Mouse (Mus musculus) T-helper 1 cell (primary cell): ENCODE data around the gene Lpar6.

ENCODE experiments used
- in situ Hi-C: fragments of 300-600 bp; cut with MboI, MseI; formaldehyde crosslinking; loops from one replicate; pipeline ENCODE4 v1.15.1; 2025; ENCODE audit warnings: high pct_unique_total_duplicates

The Lpar6 gene

DNA sequence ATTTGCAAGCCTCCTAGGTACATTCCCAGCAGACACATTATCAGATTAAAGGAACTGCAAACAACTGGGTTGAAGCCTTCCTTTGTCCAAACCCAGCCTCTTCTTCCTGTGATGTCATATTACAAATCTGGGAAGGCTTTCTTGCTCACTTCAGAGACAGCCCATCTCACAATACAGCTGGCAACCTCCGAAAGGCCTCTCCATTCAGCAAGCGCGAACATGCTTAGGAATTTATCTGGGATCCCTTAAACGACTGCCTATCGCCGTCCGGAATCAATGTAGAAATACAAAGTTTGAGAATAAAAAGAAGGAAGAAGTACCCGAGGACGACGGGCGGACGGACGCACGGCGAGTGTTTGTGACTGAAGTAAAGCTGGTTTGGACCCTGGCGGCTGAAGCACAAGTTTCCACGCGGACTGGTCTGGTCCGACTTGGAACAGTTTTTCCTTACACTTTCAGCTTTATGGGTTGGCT is at the start of gene Lpar6:
Lpar6 (plus strand) TSS at position 48 of the 474 bp plus-strand sequence.
- in situ Hi-C loops = no loop called here

DNA sequence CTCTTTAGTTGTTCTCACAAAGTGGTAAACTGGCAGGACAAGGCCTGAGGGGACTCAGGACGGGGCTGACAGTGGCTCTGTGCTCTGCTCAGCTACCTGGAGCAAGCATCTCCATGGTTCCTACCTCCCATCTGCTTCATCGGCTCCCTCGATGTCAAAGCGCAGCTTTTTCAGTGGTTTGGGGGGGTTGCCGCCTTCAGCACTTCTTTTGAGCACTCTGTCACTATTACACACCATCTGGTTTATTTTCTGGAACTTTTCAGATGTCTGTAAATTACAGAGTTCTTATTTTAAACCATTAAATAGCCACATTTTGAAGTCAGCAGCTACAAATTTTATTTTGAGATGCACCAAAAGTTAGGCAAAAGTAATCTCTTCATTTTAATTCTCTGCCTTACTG is 38.6 kb upstream of the Lpar6 start:
- in situ Hi-C loops = no loop called here

DNA sequence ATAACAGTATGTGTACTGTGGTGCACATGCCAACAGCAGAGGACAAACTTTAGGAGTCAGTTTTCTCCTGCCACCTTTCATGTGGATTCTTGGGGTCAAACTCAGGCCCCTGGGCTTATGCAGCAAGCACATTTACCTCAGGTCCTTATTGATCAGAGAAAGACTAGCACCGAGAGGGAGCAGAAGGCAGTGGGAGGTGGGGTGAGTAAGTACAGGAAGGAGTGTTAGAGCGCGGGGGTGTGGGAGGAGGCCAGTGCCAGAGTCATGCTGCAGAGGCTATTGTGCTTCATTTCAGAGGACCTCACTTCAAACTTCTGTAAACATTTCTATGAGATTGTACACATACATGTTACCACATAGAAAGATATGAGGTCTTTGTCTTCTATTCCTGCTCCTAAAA is 36.2 kb upstream of the Lpar6 start:
- in situ Hi-C loops = no loop called here

DNA sequence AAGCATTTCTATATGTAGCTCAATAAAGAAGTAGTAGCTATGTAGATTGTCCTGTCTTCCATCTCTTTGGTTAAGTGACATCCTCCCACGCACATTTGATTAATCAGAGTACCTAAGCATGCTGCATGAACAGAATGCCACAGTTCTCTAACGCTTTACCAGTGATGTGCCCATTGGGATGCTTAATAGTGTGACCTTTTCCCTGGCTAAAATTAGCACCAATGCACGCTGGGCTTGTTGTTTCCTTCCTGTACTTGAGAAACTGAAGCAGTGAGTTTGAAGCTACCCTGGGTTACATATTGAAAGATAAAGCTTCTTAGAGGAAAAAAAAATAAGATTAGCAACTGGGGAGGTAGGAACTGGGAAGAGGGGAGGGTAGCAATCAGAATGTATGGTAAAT is 33.7 kb upstream of the Lpar6 start:
- in situ Hi-C loops = no loop called here

DNA sequence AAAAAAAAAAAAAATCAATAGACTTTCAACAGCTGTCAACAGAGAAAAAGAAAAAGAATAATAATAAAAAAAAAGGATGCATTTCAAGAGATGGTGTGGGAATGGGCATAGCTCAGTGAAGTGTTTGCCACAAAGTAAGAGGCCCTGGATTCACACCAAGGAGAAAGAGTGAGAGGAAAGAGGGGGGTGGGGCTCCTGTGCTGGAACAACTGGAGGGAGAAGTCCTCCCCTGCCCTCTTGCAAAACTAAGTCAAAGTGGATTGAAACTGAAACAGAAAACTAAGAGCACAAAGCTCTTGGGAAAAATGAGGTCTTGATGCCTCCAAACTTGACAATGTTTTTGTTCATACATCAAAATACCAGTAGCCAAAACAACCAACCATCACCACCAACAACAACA is 28.4 kb upstream of the Lpar6 start:
- in situ Hi-C loops = no loop called here

DNA sequence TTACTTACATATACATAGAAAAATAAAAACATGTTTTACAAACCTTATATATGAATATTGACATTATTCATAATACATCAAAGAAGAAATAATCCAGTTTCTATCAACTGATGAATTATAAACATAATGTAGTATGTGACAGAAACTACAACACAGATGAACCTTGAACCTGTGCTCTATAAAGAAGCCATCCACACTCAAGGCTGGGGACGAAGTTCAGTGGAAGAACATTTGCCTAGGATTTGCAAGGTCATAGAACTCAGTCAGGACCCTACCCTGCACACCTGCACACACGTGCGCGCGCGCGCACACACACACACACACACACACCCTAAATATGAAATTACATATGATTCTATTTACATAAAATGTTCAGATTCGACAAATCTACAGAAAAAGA is 27.5 kb upstream of the Lpar6 start:
- in situ Hi-C loops = no loop called here

DNA sequence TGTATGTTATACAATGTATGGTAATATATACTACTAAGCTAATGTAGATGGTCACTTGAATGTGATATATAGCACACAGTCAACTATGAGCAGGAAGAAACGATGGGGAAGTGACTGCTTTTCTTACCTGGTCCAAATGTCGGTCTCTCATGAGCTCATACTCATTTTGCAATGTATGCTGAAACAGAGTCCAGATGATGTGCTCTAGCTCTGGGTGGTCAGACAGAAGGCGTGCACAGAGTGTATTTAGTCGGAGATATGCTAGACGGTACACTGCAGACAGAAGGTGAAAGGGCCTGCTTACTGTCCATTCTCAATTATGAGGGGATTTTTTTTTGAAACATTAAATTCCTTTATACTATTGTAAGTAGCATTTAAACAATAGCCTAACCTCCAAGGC is 26.2 kb upstream of the Lpar6 start:
- in situ Hi-C loops = no loop called here

DNA sequence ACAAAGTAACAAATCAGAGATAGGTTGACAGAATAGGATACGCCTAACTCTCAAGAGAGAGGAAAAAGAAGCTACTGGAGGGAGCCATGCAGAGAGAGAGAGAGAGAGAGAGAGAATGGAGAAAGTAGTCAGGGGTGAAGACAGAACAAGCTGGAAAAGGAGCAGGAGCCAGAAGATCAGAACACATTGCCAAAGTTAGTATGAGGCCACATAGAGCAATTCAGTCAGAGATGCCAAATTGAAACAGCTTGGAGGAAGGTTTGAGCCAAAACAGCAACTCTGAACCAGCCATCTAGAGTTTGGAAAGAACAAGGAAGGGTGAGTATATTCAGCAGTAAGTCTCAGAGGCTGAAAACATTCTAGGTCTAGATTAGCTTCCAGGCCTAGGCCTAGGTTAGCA is 20.6 kb upstream of the Lpar6 start:
- in situ Hi-C loops = no loop called here

DNA sequence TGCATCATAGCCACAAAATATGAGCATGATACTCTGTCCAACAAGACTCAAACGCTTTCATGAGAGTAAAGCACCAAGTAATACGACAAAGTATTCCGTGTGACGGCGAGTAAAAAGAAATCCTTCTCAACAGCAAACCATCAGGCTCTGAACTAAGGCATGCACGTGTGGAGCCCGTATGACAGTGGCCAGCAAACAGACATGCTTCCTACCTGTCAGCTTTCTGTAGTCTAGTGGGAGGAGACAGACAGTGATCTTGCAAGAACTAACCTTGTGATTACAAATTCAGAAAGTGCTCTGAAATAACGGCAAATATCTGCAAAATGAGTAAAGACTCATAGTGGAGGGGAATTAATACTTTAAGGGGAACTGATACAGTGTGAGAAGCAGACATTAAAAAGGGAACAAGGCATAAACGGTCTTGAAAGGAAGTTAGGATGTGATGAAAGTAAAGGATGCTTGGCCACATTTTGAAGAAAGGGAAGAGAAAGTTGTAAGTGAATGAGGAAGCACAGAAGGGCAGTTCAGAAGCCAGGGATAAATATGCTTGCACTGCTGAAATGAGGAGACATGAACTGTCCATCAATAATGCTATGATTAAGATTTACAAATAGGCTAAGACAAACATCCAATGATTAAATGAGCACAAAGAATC is 15.3 kb upstream of the Lpar6 start:
- in situ Hi-C loops = no loop called here

DNA sequence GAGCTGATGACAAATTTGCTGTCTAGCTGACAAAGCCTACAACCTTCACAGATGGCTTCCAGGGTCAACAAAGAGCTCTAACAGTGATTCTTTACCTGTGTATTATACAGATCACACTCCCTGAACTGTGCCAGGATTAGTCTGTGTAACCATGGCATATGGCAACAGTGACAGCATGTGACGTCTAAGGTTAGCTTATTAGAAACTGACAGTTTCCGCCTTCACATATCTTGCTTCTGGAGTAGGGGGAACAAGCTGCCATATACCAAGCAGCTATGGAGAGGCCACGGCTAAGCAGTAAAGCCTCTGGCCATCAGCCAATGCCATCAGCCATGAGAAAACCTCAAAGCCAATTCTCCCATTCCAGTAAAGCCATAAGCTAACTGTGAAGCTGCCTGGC is 11.3 kb upstream of the Lpar6 start:
- in situ Hi-C loops = no loop called here

DNA sequence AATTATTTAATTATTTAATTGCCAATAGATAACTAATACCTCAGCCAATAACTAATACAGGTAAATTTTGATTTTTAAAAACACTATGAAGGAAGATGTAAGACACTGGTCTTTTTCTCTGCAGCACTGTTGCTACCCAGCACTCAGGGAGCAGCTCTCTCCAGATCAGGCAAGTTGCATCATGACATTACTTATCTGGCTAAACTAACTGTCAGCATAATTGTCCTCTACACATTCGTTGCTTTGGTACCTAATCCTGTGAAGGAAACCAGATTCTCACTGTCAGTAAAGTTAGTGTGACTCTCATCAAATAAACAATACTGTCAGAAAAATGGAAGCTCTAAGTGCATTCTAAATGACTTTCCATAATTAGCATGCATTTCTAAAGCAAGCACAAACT is 10.8 kb upstream of the Lpar6 start:
- in situ Hi-C loops = no loop called here

DNA sequence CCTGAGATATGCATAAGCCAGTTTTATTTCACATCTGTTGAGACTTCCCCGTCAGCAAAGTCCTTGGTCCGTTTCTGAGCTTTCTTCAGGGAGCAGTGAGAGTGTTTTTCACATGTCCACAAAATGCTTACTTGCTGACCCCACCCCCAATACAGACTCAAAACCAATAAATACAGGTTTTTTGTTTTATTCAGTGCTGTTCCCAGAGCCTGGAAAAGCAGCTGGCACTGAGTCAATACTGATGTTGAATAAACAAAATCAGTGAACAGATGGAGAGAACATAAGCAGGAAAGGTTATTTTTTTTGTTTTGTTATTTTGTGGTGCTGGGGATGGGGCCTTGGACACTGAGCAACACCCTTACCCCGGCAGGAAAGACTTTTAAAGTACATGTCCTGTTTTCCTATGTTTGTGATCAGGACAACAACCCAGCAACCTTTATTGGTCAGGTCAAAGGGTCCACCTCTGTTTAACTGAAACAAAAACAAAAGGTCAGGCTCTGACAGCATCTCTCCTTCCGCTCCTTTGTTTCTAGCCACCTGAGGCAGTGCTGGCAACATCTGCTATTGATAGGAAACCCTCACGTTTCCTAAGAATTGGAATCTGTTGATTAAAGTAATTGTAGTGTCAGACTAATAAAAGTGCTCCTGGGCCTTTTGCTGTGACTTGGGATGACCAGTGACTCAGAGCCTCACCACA is 6.3 kb upstream of the Lpar6 start:
- in situ Hi-C loops = no loop called here

DNA sequence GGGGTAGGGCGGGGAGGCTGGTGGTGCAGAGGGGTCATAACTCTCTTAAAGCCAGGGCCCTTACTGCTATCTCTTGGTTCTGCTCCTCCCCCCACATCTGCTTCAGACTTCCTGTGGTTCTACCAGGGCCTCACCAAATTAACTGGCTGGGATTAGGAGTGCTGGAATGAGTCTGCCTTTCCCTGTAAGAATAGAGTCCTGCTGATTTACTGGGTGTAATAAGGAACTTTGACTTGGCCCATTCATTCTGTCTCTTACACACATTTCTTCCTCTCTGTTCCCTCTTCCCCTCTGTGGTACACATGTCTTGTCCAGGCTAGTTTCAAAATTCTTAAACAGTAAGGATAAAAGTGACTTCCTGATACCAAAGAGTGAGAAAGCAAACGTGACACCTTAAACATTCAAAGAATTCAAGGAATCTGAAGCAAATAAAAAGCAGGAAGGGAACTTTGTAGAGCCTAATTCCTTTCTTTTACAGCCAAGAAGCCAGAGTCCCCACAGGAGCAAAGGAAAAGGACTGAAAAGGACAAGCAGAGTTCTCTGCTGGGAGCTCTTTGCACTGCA is 3.1 kb upstream of the Lpar6 start:
- in situ Hi-C loops = no loop called here

DNA sequence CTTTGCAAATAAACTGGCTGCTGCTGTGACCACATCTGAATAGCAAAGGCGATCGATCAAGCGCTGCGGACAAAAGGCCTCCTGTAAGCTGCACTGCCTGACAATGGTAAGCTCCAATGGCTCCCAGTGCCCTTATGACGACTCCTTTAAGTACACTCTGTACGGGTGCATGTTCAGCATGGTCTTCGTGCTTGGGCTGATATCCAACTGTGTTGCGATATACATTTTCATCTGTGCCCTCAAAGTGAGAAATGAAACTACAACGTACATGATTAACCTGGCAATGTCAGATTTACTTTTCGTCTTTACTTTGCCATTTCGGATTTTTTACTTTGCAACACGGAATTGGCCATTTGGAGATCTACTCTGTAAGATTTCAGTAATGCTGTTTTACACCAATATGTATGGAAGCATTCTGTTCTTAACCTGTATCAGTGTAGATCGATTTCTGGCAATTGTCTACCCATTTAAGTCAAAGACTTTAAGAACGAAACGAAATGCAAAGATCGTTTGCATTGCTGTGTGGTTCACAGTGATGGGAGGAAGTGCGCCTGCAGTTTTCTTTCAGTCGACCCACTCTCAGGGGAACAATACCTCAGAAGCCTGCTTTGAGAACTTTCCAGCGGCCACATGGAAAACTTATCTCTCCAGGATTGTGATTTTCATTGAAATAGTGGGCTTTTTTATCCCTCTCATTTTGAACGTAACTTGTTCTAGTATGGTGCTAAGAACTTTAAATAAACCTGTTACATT is 979 bp downstream of the Lpar6 start:
- in situ Hi-C loops = no loop called here

DNA sequence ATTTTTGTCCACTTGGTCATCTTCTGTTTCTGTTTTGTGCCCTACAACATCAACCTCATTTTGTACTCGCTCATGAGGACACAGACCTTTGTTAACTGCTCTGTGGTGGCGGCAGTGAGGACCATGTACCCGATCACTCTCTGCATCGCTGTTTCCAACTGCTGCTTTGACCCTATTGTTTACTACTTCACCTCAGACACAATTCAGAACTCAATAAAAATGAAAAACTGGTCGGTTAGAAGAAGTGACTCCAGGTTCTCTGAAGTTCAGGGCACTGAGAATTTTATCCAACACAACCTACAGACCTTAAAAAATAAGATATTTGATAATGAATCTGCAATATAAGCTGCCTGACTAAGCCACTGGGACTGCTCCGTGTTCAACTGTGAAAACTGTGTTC is 1.6 kb downstream of the Lpar6 start:
- in situ Hi-C loops = no loop called here

DNA sequence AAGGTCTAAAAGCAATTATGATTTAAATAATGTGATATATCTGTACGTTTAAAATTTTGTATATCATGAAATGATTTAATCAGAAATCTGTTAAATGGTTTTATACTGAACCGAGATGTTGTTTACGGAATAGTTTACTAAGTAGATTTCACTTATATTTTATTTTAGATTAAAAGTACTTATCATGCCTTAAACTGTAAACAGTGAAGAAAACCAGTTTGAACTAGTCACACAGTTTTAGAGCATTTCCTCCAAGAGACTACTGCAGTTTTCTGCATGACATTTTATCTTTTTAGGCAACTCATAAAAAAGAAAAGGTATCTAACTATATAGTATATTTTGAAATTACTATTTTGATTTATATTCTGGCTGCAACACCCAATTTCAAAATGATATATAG is 2.2 kb downstream of the Lpar6 start:
- in situ Hi-C loops = loop anchor here (10.0 kb wide), 1 partner anchor 125 kb away; no protein-coding TSS in a partner anchor

DNA sequence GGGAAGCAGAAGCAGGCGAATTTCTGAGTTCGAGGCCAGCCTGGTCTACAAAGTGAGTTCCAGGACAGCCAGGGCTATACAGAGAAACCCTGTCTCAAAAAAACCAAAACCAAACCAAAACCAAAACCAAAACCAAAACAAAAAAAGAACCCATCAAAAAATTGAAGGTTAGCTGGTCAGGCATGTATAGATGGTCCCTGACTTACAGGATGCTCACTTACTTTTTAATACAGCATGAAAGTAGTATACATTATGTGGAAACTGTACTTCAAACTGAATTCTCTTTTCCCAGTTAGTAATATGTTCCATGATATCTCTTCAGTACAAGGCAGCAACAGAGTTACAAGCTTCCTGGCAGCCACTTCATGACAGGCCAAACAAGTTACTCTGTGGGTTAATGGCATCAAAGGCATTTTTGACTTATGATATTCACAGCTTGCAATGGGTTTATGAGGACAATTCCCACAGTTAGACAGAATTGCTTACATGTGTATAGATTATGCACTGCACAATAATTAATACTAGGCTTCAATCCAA is 6.4 kb downstream of the Lpar6 start:
- in situ Hi-C loops = loop anchor here (10.0 kb wide), 1 partner anchor 129 kb away; no protein-coding TSS in a partner anchor

DNA sequence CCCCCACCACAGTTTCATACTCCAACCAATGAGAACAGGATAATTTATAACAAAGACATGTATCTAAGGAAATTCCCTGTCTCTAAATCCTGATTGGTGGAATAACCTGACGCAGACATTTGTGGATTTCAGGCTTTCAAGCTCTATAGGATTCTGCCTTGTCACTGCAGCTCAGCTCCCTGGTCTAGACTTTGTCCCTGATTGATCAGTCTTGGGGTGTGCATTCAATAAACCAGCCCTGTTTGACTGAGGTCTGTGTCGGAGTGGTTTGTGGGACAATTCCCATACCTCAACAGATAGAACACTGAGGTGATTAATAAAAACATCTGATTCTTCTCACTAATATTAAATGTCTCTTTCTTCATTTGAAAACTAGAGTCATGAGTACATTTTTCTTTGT is 12.4 kb downstream of the Lpar6 start:
- in situ Hi-C loops = no loop called here

DNA sequence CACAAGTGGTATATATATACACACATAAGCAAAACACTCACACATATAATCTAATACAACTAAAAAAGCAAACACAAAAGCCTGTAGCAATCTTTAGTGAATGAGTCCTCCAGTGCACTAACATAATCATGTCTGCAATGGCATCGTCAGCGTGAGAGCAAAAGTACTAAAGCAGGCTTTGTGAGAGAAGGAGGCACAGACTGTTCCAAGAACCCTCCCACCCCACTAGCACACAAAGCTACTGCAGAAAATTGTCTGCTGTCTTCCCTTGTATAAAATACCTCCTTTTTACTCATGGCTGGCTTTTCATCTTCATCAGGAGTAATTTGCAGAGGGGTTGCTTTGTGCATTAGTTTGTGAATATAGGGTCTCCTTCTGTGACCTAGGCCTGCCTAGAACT is 14.6 kb downstream of the Lpar6 start:
- in situ Hi-C loops = no loop called here

DNA sequence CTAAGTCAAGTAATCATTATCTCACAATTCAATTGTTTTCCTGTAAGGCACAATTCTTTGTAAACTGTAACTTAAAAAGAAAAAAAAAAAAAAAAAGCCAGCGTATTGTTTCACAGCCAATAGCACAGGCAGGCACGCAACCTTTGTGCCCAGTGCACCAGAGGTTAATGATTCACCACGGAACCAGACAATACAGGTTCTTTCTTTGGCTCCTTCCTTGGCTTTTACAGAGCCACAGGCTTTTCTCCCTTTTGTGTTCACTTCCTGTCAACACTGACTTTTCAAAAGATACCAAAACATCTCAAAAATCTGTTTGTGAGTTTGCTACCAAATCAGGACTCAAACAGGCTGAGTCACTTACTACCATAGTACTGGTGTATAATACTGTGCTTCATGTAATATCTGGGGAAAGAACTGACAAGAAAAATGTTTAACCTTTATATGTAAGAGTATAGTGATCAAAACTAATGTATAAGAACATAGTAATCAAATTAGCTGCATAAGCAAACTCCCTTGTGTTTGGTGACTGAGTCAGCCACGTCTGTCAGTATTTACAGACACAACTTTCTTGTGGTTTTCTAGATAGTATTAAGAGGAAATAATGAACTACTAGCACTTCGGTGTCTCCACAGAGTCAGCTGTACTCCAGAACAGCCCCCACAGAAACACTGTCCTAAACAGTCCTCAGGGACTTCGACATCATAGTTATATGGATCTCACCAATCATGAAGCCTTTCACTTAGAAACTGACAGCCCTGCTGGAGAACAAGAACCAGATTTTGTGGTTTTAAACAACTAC is 16.0 kb downstream of the Lpar6 start:
- in situ Hi-C loops = no loop called here

DNA sequence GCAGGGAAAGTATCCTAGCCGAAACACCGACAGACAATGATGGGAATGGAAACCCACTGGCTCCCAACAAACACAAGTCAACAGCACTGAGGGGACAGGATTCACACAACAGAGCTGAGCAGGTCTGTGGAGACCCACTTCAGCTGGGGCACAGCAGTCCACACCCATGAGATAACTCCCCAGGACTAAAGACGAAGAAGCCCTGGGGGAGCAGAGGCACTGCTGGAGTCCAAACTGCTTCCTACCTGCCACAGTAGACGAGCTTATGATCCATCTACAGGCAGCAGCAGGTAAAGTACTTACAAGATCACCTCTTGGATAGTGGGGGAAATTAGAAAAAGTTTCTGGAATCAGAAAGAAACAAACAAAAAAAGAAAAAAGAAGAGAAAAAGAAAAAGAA is 16.7 kb downstream of the Lpar6 start:
- in situ Hi-C loops = no loop called here
